Mouse (Mus musculus) testis, adult 2 months (tissue): ENCODE measurements at regions not wholly inside any gene's neighbourhood (a gene's known extent, or its start where the extent isn't known, plus 50 kb on each side); places are given as distances from the start of the nearest gene placed in this dataset.
"Not testable (repeated sequence)": the region's sequence is repeated elsewhere in the genome, so short reads cannot be mapped to it uniquely, and the experiment has no call there.

Experiments
- CTCF ChIP-seq: fragments of 200-500 bp; IDR thresholded peaks from 2 replicates; pipeline ENCODE4 v1.5.1; 2012; ENCODE audit warnings: low read depth, mild to moderate bottlenecking, inconsistent platforms, low read length, moderate library complexity; ENCODE audit not compliant: control insufficient read depth, insufficient read depth, insufficient replicate concordance
- POLR2A ChIP-seq: fragments of 200-500 bp; IDR thresholded peaks from 2 replicates; pipeline ENCODE4 v1.6.1; 2012; ENCODE audit warnings: low read depth, mild to moderate bottlenecking, inconsistent platforms, low read length, moderate library complexity; ENCODE audit not compliant: control insufficient read depth

- TF ChIP-seq POLR2A, CTCF: not testable (repeated sequence)
These were observed 579.0 kb upstream of the Zfp386 start for GRCm38 (mm10) chr12:115468569-115468968.
